Mouse (Mus musculus) NIH3T3 (cell line): ENCODE measurements around the gene Cbfb.

Experiments used
- DNase-seq: peaks from one replicate; pipeline ENCODE4 v3.0.0-alpha.2; 2012; ENCODE audit warnings: low read depth

Gene Cbfb

DNA sequence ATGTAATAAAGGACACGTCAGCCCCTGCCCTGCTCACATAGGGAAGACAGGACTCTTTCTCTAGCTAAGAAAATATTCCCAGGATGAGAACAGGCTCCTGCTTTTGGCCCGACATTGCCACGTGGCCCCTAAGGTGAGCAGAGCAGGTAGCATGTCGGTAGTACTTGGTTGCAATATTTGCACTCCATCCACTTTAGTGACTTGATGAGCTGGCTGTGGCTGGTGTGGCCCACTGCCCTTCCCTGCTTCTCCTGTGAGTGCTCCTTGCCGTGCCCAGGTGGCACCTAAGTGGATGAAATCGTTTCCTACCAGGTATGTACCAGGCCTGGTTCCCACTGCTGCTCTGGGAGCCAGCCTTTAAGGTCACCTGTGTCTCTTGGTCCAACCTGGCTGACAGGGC, 81.5 kb downstream of the Cbfb start:
- no peak for DNase-seq

DNA sequence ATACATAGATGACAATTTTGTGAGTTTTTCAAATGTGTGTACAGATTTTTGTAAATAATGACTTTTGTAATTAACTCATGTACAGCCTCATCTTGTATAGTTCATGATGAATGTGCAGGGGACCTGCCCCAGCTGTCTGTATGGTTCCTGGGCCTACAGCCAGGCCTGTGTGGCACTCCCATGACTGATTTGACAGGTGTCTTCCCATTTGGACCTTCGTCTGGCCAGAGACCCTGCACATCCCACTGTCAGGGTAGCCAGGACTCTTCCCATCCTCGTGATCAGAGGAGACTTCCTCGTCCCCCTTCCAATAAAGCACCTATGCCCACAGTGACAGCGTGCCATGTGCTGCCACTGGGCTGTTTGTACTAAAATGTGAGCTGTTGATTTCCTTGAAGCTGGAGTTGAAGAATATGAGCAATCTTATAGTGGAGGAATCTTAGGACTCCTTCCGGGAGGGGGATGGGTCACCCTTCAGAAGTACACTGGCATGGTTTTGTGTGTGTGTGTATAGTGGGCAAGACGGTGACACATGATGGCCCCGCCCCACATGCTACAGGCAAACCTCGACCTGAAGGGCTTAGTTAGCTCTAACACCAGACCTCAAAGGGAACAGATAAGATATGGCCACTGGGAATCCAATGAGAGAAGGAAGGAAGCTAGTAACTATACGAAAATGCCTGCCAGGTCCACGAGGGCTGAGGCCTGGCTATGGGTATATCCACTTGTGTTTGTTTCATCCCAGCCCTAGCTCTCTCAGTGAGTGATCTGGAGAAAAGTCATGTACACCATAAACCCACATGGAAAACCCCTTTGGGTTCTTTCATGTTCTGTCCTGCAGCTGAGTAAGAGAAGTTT, 82.4 kb downstream of the Cbfb start:
- DNase-seq, result no peak

DNA sequence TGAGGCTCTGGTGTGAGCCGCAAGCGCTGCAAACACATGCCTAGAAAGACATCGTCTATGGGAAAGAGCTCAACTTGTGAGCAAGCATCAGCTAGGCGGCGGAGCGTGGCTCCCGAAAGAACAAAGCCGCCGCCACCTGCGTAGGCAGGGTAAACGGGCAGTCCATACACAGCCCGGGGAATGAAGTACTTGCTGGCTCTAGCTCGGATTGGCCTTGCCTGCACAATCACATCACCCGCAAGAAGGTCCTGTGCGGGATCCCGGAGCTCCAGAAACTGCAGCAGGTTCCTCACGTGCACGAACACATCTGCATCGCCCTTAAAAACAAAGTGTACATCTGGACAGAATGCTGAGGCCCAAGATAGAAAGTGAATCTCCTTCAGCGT, 83.3 kb downstream of the Cbfb start:
- no peak for DNase-seq

DNA sequence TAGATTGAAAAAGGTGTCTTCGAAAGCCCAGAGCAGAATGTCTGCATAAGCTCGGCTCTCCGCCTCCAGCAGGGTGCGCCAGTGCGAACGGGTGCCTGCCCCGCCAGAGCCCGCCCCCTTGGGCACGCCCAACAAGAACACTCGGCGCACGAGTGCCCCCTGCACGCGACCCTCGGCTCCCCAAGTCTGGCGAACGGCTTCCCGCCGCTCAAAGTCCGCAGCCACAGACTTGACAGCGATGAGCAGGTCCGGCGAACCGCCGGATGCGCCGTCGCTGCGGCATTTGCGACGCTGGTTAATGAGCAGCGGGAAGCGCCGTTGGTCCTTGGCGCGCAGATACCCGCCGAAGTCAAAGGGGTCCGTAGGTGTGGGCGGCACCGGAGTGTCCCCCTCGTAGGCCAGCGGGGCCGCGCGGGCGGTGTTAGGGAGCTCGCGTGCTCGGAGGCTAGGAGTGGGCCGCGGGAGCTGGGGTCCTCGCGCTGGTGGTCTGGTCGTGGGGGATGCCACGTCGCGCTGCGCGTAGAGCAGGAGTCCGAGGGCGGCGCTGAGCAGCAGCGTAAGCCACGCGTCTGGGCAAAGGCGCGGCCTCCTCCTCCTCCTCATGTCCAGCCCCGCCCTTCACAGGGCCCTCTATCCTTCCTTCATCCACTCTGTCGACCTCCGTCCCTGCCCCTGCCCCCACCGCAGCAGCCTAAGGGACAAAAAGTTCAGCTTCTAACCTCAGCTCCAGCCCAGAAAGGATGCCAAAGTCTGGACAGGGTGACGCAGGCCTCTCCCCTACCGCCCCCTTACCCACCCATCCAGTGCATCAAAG, 83.9 kb downstream of the Cbfb start:
- DNase-seq, result peak; percentile 96

DNA sequence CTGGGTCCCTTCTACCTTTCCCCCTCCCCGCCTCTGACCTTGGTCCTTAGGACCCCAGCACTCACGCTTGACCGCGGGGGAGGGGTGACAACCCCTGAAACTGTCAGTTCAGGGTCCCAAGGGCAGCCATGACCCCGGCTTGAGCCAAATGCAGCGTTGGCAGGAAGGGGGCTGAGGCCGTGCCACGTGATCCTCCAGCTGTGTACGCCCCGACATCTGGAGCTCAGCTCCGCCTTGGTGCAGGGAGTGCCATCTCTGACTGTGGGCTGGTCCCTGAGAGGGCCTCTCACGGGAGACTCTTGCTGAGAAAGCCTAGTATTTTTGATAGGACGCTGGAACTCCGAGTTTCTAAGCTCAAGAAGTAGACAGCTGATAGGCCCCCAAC, 84.5 kb downstream of the Cbfb start, which contains the start of gene B3gnt9:
Gene B3gnt9 (minus strand): TSS at position 188 of the 385 bp plus-strand sequence.
- DNase-seq, result peak; percentile 89

DNA sequence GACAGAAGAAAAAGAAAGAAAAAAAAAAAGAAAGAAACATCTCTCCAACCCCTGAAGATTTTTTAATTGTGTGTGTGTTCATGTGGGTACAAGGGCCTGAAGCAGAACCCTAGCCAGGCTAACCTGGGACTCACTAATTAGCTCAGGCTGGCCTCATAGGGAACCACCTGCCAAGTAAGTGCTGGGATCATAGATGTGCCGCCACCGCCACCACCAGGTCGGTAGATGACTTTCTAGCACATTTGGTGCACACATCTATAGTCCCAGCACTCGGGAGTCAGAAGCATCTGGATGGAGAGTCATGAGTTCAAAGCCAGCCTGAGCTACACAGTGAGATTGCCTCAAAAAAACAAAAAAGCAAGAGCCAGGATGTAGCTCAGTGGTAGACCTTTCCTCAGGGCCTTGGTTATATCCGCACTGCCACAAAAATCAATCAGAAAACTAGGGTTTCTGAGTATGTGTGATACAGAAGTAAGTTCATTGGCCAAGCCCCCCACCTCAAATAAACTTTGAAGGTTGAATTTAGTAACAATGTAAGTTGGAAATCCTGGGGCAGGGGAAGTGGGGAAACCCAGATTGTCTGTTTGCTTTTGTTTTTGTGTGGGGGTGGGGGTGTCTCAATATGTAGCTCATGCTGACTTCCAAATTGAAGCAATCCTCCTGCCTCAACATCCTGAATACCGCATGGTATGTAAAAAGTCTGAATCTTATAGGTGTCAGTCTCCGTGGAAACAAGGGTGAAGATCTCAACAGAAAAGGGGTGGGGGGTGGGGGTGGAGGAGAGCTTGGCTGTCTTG, 87.0 kb downstream of the Cbfb start:
- no peak for DNase-seq

DNA sequence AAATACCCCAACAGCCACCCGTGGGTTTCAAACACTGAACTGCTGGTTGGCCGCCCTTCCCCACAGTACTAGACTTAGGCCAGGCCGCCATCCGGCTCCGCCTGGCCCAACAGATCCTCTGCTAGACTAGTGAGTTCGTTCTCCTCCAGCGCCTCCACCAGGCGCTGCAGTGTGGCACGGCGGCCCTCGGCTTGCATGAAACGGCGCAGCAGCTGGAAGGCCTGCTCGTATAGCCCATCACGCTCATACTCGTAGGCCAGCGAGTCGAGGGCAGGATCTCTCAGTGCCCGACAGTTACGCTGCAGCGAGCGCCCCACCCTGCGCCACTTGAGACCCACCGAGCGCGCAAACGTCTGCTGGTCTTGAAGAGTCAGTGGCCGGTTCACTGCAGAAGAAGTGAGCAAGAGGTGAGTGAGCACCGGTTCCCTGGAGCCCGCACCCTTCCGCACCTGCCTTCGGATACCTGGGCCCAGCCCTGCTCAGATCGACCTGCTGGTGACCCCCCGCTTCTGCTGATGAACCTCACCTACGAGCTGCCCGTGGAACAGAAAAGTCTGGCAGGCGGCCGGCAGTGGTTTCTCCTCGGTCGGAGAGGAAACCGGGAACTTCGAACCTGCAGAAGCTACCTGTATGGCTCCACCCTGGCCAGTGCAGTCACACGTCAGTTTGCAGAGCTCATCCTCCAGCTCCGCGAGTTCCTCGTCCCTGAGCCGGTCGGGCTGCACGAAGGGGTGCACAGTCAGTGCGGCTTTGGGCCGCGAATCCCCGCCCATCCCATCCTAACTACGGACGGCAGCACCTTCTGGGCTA, 88.6 kb downstream of the Cbfb start:
- DNase-seq, result no peak

DNA sequence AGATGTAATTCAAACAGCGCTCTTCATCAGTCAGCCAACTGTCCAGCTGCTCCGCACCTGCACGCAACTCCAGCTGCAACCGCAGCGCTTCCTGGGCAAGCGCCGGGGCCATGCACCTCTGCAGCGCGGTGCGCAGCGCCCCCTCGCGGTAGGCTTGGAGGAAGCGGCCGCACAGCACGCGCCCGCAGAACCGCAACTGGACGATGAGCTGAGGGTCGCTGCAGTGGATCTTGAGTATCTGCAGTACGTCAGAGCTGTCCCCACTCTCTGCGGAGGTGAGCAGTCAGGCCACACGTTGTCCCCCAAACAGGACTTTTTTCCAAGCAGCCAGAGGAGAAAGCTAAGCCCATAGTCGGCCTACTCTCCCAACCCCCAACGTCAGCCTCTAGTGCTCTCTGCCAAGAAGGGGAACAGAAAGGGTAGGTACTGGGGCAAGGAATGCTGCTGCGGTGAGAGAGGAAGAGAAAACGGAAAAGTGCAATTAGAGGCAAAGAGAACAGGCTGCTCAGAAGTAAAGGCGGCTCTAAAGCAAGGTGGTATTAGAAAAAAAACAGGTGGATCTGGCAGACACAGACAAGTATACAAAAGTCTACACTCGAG, 89.3 kb downstream of the Cbfb start:
- no peak for DNase-seq

DNA sequence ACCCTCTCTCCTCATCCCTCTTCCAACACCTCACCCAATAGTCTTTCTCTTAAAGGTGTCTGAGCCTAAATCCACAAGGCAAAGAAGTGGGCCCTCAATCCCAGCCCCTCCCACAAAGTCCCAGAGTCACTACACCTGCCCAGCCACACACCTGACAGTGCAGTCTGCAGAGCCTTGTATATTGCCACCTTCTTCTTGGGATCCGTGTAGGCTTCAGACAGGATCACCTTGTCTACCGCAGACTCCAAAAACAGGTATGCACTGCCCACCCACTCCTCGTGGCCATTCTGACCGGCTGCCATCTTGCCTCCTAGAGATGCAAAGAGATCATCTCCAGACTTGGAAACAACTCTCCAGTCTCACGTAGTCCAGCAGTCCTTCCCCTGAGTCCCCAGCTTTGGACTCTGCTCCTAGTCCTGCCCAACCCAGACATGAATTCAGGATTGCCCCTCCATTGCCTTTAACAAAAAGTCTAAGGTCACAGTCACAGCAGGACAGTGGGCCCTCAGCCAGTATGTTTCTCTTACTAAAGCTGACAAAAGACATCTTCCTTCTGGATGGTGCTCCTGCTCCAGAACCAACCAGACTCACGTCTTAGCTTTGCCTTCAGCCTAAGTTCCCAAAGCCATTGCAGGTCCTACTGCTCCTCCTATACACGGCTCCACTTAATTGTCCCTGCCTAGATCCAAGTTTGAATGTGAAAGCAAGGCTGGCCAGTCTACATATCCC, 90.1 kb downstream of the Cbfb start:
- DNase-seq, result no peak

DNA sequence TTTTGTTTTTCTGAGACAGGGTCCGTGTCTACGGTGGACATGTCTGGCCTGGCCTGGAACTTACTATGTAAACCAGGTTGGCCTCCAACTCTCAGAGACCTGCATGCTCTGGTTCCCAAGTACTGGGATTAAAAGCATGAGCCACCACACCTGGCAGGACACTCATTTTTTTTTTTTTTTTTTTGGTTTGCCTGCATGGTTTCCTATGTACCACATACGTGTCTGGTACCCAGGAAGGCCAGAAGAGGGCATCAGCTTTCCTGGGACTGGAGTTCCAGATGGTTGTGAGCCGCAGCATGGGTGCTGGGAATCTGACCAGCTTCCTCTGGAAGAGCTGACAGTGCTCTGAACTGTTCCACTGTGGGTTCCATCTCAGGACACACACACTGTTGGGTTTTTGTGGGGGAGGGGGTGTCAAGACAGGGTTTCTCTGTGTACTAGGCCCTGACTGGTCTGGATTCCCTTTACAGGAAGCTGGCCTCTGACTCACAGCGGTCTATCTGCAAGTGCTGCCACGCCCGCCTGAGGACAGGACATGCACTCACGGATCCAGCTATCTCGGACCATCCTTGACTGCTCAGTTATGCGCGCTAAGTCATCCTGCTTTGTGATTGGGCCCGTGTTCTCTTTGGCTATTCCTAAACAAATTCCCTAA, 91.0 kb downstream of the Cbfb start:
- no peak for DNase-seq

DNA sequence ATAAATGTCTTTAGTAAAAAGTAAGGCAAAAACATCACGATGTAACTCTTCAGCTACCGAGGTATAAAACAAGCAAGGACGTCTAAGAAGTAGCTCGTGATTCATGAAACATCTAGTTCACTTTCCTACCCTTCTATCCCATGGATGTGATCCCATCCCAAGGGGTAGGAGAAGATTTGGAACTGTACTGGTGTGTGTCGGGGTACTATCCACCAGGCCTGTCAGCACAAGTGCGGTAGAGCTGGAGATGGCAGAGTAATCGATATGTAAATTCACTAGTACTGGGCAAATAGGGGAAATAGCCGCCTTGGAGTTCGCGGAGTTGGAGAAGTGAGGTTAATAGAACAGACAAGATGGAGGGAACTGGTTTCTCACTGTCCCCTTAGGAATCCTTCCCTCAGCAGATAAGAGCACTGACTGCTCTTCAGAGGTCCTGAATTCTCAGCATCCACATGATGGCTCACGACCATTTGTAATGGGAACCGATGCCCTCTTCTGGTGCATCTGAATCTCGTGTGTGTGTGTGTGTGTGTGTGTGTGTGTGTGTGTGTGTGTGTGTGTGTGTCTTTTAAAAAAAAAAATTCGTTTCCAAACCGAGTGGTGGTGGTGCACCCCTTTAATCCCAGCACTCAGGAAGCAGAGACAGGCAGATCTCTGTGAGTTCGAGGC, 92.9 kb downstream of the Cbfb start:
- DNase-seq, result peak; percentile 47

DNA sequence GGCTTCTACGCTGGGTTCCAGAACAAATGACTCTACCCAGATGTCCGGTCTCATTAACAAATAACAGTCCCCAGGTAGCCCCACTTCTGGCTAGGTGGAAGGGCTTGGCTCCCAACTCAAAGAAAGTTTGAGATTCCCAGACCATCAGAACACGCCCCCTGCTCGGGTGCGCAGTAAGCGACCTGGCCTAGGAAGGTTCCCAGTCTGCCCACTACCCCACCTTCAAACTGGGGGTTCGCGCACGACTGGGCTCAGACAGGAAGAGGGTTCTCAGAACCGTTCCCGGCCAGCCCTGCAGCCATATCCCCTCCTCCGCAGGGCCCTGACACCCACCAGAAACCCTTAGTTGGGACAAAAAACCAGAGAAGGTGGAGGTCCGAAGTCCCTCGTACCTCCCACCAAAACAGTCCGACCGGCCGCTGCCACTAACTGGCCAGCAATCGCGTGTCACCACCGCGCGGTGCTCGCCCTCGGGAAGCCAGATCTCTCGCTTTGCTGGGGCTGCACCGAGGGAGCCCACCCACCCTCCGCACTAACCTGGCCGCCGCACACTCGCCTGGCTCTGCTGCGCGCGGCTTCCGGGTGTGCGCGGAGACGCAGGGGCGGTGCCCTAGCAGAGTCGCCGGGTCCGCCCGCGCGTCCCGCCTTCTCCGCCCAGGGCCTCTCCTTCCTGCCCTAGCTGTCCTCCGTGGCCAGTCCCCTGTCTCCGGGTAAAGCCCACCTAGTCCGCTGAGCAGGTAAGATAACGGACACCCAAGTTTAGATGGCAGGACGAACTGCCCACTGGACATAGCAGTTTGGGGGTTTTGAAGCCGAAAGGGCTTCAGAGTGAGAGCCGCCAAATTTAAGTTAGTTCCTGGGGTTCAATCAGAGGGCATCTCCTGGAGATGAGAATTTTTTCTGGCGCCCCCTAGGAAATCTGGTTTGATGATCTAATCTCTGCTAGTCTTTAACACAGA, 93.8 kb downstream of the Cbfb start, which contains the start of the genes Tradd and Fbxl8:
Gene Tradd (minus strand): TSS at position 586 of the 959 bp plus-strand sequence.
Gene Fbxl8 (plus strand): TSS at position 625 of the 959 bp plus-strand sequence.
- DNase-seq, result peak; percentile 82

DNA sequence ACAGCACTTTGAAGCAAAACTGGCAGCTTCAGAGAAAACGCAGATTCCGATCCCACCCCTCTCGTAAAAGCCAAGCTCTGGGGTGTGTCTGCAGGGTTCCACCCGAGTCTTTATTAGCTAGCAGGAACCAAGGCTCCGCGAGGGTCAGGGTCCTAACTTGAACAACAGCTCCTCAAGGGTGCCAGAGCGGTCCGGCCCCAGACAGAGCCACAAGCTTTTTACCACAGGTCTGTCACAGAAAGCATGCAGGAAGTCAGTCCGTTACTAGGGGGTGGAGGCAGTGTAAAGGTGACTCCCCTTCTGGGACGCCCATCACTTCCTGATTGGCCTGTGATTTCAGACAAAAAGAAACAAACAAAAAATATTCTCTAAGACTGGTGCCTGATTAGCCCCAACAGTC, 94.7 kb downstream of the Cbfb start:
- DNase-seq, result peak; percentile 51

DNA sequence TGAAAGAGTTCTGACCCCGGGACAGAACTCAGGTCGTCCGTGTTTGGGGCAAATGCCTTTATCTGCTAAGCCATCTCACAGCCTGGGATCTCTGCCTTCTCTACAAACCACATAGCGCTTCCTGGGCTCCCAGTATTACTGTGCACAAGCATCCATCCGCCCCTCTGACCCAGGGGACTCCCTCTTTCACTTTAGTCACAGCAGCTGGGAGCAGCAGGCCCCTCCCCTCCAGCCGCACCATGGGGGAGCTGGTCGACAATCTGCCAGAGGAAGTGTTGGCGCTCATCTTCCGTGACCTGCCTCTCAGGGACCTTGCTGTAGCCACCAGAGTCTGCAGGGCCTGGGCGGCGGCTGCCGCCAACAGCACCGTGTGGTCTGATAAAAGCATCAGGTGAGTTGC, 96.3 kb downstream of the Cbfb start:
- DNase-seq, result no peak
